Mouse (Mus musculus) erythroid progenitor cell, adult 5-6 weeks (primary cell): ENCODE results near the gene Adgra1. TPM values are rescaled to one million over a fixed set of nuclear protein-coding genes. Genes with fewer than 3 reads are reported as not detected.

Experiments used
- ATAC-seq: replicated peaks from 2 replicates; pipeline ENCODE4 v1.8.0; 2016; ENCODE audit warnings: moderate number of reproducible peaks, mild to moderate bottlenecking, moderate TSS enrichment, inconsistent platforms; ENCODE audit not compliant: poor library complexity, low FRiP score, severe bottlenecking
- total RNA-seq, 2 experiments: library from RNA; stranded (forward) in 1 of 2; stranded (reverse) in 1 of 2; fragments of 150-400 nt in 1 of 2; fragments of 186-747, 209-891 nt in 1 of 2; gene quantifications; 2 replicates each; pipeline versions ENCODE4 v1.2.3 to v1.2.4; 2015 to 2017; ENCODE audit warnings: low replicate concordance in 2 of 2

Adgra1 gene
- total RNA-seq, 2 experiments from 2014 or later, result not detected

DNA sequence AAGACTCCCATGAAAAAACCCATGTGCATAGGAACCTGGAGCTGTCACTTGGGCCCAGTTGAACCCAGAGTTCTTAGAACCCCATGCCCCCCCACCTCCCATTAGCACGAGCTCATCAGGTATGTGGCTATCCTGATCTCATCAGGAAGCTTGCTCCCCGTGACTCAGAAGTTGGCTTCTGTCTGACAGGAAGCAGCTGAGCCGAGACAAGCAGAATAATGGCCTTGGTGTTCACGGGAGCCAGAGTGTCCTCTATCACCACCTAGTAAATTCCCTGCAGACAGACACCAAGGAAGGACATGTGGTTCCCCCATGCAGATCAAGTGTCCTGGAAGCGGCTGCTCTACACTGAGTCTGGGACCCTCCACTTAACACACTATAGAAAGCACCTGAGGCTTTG lies 9.8 kb downstream of the Adgra1 start:
- ATAC-seq, result no peak

DNA sequence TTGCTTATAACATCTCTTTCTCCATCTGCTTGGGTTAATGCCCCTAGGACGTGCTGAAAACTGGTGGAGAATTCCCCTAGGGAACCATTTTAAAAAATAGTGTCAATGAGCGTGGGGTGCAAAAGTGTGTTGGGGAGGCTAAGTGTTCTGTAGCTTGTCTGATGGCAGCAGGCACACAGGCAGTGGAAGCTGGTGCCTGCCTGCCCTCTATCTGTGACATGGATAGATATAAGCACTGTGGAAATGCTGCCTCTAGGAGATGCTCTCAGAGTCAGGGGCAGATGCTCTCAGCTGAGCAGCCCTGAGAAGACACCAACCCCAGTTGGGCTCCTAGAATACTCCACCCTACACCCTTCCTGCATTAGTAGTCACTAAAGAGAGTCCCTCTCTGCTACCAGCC lies 11.1 kb downstream of the Adgra1 start:
- no peak for ATAC-seq

DNA sequence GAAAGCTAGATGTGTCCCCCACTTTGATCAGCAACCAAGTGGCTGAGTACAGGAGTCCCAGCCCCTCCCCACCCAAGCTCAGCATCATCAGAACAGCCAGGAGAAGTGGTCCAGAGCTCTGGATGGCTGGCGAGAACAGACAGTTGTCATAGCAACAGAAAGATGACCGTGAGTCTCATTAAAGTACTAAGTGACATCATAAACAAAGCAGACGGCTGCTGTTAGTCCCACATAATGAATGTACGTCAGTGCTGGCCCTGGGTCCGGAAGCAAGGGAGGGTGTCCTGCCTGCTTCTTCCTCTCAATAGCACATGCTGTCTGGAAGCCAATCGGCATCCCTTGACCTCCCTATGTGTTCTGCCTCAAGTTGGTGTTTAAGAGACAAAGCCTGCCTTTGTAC lies 16.2 kb downstream of the Adgra1 start:
- no peak for ATAC-seq

DNA sequence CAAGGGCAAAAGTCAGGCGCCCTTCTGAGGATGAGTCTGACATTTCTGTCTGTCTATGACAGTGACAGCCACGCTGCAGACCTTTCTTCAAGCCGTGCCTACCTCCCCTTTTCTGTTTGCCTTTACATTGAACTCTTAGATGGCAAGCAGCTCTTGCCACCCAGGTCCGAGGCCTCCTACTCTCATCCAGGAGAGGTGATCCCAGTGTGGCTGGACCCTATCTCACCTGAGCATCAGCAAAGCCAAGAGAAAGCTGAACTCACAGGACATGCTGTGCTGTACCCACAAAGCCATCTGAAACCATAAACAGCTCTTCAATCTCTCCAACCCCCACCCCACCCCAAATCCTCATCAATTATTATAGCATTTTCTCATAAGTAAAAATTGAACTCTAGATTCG lies 16.7 kb downstream of the Adgra1 start:
- no peak for ATAC-seq

DNA sequence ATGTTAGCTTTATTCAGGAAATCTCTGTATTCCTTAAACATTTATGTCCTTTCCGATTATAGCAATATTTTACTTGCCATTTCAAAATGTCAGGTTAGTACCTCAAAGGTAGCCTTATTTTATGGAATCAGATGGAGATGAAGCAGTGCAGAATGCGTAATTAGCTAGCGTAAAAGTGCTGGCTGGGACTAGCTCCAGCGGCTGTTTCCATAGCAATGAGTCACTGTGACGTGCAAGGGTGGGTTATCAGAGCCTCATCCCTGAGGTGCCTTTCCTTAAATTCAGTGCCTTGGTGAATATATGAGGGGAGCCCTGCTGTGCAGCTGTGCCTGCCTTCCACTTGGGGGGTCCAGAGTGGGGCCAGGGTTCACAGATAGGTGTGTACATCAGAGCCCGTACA lies 17.1 kb downstream of the Adgra1 start:
- ATAC-seq, result no peak

DNA sequence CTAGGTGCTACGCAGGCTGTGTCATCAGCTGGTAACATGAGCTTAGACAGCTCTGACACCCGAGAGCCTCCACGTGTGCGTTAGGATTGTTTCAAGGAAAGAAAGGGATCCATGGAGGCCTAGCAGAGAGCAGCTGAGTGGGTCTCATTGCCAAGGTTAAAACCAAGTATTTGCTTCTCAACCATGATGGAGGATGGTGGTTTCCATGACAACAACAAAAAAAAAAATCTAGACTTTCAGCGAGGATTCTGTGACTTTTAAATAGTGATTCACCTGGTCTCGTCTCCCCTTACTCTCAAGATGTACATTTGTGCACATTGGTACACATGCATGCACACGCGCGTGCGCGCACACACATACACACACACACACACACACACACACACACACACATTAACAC lies 21.3 kb downstream of the Adgra1 start:
- no peak for ATAC-seq

DNA sequence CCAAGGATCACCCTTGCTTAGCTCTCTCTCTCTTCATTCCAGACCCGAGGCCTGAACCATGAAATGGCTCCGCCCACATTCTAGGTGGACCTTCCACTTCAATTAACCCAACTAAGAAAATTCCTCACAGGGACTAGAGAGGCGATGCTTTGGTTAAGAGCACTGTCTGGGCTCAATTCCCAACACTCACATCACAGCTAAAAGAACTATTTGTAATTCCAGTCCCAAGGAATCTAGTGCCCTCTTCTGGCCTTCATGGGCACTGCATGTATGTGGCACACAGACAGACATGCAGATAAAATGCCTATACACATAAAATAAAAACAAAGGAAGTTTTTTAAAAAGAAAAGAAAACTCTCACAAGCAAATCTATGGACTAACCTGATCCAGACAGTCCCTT lies 27.4 kb downstream of the Adgra1 start:
- no peak for ATAC-seq

DNA sequence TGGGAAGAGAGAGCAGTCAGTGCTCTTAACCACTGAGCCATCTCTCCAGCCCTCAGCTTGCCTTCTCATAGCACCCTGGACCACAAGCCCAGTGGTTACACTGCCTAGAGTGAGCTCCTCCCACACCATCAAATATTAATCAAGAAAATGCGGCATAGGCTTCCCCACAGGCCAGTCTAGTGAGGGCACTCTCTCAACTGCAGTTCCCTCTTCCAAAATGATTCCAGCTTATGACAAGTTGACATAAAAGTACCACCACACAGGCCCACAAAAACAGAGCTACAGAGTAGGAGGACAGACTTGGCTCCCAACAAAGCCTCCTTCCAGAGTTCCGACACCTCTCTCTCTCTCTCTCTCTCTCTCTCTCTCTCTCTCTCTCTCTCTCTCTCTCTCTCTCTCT lies 29.1 kb downstream of the Adgra1 start:
- ATAC-seq, result no peak

DNA sequence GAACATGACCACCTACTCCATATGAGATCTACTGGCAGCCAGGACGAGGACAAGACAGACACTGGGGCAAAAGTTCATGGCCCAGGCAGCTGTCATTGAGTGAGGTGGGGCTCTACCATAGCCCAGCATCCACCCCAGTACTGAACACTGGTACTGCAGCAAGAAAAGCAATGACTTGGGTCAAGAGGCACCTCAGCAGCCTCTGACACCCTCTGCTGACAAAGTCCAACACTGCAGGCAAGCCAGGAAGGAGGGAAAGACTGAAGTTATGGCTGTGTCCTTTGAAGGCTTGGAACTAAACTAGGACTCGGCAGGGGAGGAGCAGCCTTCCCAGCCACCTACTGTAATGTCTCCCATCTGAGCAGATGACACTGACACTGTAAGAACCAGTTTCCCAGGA lies 30.3 kb downstream of the Adgra1 start:
- no peak for ATAC-seq

DNA sequence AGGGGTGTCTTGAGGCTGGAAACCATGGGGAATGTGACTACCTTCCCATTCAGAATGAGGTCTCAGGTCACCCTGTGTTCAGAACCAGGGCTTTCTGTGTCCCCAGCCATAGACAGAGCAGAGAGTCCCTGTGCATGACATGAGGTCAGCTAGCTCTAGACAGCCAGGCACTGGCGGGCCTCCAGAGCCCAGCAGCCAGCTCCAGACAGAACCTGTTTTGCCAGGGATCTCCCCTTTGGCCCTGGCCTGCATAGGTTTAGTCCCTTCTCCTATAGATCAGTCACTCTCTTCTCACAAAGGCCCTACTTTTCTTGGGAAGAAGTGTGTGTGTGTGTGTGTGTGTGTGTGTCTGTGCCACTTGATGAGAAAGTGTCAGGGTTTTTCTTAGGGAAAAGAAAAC lies 30.9 kb downstream of the Adgra1 start:
- no peak for ATAC-seq

DNA sequence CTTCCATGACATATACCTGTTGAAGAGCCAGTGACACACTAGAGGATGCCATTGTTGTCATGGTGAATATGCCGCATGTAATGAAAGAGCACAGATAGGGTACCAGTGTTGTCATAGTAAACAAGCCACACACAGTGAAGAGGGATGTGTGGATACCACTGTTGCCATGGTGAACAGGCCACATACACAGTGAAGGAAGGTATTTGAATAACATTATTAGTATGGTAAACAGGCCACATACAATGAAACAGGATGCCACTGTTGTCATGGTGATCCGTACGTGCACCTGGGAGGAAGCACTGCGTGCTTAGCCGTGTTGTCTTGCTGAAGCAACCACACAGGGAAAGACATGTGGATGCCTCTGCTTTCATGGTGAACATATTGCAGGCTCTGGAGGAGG lies 37.0 kb downstream of the Adgra1 start:
- ATAC-seq, result no peak

DNA sequence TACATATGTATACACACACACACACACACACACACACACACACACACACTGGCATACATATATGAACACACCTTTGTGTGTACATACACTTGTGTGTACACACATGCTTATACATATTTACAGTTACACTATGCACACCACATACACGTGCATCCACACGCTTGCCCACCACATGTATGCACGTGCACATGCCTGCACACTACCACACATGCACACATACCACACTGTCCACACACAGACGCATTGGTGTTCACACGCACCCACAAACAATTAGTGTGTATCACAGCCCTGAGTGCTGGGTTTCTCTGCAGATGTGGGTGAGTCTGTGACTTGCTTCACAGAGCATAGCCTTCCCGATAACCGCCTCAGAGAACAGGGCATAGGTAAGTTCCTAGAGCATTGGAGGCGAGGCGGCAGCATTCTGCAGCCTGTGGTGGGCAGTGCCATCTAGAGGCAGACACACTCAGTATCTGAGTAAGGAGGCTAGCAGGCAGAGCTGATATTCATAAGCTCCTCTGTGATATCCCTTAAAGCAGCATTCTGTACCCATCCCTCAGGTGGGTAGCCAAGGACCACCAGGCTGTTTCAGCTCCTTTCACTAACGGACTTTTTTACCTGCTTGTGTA lies 43.3 kb downstream of the Adgra1 start:
- no peak for ATAC-seq

DNA sequence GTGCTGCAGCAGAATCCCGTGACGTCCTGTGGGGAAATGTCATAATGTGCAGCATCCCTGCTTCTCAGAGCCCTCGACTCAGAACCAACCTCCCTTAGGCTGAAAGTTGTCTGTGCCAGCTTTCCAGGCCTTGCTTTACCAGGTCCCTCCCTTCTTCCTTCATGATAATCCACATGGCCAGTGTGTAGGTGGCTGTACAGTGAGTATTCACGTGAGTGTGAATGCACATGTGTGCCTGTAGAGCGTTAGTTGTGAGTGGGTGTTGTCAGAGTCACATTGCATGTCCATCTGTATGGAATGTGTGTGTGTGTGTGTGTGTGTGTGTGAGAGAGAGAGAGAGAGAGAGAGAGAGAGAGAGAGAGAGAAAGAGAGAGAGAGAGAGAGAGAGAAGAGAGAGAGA lies 44.1 kb downstream of the Adgra1 start:
- no peak for ATAC-seq

DNA sequence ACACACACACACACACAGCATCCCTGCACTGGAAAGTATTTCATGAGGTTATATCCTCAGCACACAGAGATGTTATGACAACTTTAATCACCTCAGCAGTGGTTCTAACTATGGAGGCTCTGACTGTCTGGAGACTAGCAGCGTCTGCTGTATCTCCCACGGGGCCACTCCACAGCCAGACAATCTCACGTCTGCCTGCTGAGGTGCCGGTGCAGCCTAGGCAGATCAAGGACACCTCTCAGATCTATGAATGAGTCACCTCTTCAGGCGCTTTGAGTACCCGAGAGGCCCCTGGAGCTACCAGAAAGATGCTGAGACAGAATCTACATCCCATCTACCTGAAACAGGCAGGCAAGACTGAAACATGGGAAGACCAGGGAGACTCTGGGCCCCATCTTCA lies 44.6 kb downstream of the Adgra1 start:
- ATAC-seq, result no peak

DNA sequence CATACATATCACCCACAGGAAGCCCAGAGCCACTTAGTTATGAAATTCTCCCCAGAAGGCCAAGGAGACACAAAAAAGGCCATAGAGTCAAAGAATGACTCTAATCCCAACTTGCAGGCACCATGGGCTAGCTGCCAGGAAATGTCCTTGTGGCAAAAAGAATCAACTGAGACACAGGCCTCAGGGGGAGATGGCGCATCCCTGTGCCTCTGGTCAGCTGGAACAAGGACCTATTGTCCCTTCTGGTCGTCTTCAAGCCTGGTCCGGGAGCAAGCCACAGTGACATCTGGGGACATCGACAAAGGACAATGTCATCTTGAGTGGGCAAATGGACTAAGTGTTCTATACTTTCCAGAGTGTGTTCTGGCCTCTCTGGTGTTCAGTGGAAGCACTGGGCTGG lies 49.6 kb downstream of the Adgra1 start:
- no peak for ATAC-seq

DNA sequence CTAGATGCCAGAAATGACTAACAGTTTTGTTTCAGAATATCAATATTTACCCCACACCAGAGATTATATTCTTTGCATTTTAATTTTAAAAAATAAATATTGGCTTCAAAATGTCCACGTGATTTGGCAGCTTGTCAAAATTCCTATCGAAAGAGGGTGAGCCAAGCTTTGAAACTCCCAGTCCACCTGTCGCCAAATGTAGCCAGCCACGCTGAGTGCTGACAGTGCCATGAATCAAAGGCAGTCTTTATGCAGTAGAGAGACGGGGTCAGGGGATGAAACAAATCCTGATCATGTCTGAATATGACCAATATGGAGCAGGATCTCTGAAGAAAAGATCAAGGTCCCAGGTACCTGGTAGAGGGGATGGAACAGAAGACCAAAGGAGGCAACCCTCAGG lies 57.8 kb downstream of the Adgra1 start:
- ATAC-seq, result no peak

DNA sequence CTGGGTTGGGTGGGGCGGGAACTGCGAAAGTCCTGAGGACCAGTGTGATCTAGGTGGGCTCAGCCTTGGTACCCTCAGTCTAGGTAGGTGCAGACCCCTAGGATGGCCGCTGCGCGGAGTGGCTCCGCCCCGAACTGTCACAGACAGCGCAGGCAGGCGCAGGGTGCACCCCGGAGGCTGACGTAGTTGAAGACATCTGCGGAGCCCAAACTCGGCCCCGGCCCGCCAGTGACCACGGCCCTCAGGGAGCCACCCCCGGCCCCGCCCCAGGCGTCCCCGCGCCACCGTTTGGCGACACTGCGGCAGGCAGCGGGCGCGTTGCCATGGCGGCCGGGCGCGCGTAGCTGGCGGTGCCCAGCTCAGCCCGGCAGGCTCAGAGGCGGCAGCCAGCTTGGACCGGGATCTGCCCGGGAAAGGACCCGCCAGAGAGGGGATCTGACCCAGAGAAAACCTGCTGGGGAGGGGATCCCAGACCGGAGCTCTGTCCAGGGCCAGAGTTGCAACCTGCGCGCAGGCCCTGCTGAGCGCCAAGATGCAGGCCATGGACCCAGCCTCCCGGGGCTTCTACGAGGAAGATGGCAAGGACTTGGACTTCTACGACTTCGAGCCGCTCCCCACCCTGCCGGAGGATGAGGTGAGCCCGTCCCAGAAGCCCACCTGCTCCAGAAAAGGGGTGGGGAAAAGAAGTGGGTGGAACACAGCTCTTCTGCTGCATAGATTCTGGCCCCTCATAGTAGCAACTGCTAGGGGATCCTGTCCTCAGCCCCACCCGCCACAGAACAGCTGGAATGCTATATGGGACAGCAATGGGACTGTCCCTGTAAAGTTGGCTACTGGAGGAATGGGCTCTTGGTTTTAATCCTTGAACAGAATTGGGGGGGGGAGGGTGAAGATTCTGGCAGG lies 60.9 kb downstream of the Adgra1 start, which contains the start of gene Kndc1:
Gene Kndc1 (plus strand): TSS at position 42 of the 903 bp plus-strand sequence.
- no peak for ATAC-seq

DNA sequence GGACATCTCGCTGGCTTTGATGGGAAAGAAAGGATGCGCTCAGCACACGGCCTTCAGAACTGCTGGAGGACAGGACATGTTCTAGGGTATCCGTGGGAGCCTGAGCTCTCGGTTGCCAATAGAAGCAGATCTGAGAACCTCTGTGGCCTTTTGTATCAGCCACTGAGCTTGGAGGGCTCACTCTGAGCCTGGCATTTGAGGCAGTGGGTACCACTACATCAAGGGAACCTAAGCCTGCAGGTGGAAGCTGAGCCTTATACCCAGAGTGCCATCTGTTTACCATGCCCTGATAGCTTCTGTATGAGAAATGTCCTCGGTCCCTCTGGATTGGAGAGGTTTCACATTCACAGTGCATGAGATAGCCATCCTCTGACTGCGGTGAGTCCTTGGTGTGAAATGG lies 62.3 kb downstream of the Adgra1 start:
- no peak for ATAC-seq

DNA sequence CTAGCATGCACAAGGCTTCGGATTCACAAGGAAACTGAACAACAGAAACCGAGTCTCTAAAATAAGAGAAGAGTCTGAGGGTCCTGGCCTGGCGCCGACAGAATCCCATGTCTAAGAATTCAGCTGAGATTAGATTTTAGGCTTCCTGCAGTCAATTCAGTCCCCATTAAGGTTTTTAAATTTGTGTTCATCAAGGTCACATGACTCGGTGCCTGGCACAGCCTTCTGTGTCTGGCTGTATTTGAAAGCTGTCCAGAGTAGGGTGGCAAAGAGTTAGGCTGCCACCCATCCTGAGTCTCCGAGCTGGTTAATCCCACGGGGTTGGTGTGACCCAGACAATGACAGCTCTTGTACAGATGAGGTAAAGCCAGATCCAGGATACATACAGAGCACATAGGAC lies 62.8 kb downstream of the Adgra1 start:
- ATAC-seq, result no peak

DNA sequence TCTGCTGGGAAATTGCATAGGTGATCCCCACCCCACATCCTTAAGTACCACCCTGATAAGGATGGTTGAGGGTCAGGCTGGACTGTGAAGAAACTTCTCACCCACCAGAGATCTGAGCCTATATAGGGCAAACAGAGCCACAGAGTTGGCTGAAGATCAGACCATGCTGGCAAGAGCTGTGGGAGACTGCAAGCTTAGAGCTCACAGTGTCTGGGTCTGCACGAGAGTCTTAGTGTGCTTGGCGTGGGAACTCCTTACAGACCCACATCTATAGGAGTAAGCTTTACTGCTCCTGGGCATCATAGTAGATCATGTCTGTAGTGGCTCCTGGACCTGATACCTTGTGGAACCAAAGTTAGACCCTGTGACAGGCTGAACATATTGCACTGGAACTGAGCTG lies 64.6 kb downstream of the Adgra1 start:
- ATAC-seq, result no peak

DNA sequence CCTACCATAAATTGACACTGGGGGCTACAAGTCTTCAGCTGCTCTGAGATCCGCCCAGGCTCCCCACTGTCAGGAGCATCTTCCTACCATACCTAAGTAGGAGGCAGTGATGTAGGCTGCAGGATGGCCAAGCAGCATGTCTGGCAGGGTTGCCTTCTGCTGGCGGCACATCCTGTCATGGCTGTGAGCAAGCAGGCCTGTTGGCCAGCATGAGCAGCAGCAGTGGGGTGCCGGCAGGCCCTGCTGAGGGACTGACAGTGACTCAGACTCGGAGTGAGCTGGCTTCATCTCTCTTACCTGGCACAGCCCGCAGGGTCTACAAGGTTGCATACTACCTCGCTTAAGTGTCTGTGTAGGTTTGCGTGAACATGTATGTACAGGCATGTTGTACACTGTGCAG lies 65.5 kb downstream of the Adgra1 start:
- ATAC-seq, result no peak

DNA sequence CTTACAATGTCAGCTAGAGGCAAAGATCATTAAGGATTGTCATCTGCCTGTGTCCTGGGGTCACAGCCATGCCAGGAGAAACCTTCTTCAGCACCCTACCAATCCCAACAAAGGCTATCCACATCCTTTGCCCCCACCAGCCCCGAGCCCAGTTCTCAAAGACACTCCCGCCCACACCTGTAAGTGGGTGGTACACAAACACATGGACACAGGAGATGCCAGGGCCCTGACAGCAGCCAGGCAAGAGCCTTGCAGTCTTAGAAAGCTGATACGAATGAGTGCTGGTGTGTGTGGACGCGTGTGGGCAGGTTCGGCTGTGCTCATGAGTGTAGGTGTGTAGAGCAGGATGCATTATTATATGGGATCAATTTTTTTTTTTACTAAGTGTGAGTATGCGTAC lies 66.5 kb downstream of the Adgra1 start:
- ATAC-seq, result no peak
